Mouse (Mus musculus) c-Kit-negative CD71-positive TER-119-positive erythroid progenitor cells, embryonic 14.5 days (primary cell): ENCODE measurements around the gene Stbd1.

Experiments used
- DNase-seq: peaks from one replicate; pipeline ENCODE4 v3.0.0-alpha.2; 2013; ENCODE audit warnings: low read depth, low spot score

Stbd1 gene

GRCm38 (mm10) chr5:92635891-92636290 lies 33.0 kb downstream of the Stbd1 start:
- DNase-seq = no peak

DNA sequence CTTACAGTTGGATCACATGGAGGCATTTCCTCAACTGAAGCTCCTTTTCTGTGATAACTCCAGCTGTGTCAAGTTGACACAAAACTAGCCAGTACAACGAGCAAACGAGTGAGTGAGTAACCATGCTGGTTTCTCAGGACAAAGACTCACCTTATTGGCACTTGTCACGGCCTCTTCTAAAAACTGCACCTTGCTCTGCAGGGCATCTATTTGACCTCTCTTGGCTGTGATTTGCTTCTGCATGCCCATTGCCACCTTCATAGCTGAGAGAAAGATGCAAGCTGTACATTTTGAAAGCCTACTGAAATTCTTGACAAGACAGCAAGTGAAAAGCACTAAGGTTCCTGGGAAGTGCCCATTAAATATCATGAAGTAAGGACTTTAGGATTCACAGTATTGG lies 38.0 kb downstream of the Stbd1 start:
- no peak for DNase-seq
